Mouse (Mus musculus) heart, embryonic 12.5 days (tissue): ENCODE data around the gene Pex14. TPM values are rescaled to one million over a fixed set of nuclear protein-coding genes. Genes with fewer than 3 reads are reported as not detected.

ENCODE experiments used
- ATAC-seq: fragments of 200-750 bp; cut with Nextera tagmentation; 2 replicates; pipeline ENCODE4 v1.8.0; 2017; ENCODE audit warnings: moderate TSS enrichment, moderate library complexity; ENCODE audit not compliant: insufficient number of reproducible peaks, low FRiP score
- H3K27ac ChIP-seq: fragments of 300-500 bp; sonication (generic); 2 replicates; pipeline ENCODE4 v1.5.1; 2016; ENCODE audit warnings: mild to moderate bottlenecking, moderate library complexity; ENCODE audit not compliant: poor library complexity, severe bottlenecking
- H3K27me3 ChIP-seq: fragments of 300-500 bp; sonication (generic); replicated peaks from 2 replicates; pipeline ENCODE4 v1.6.1; 2016; ENCODE audit warnings: mild to moderate bottlenecking, moderate library complexity
- H3K36me3 ChIP-seq: fragments of 300-500 bp; sonication (generic); 2 replicates; pipeline ENCODE4 v1.6.1; 2016; ENCODE audit warnings: mild to moderate bottlenecking, moderate library complexity
- H3K4me1 ChIP-seq: fragments of 300-500 bp; sonication (generic); replicated peaks from 2 replicates; pipeline ENCODE4 v1.6.1; 2016; ENCODE audit warnings: mild to moderate bottlenecking
- H3K4me2 ChIP-seq: fragments of 300-500 bp; sonication (generic); 2 replicates; pipeline ENCODE4 v1.6.1; 2016; ENCODE audit warnings: mild to moderate bottlenecking, moderate library complexity
- H3K4me3 ChIP-seq: fragments of 300-500 bp; sonication (generic); 2 replicates; pipeline ENCODE4 v1.5.1; 2016; ENCODE audit warnings: mild to moderate bottlenecking
- H3K9ac ChIP-seq: fragments of 300-500 bp; sonication (generic); 2 replicates; pipeline ENCODE4 v1.6.1; 2016; ENCODE audit warnings: mild to moderate bottlenecking, moderate library complexity
- H3K9me3 ChIP-seq: fragments of 300-500 bp; sonication (generic); replicated peaks from 2 replicates; pipeline ENCODE4 v1.6.1; 2016; ENCODE audit warnings: mild to moderate bottlenecking, moderate library complexity
- WGBS: fragments of 180-500 bp; shearing (Covaris S2); methylation state at CpG from one replicate; pipeline ENCODE4 v1.1.7; 2016; 5-methylcytosine and 5-hydroxymethylcytosine counted together
- polyA plus RNA-seq: library from polyadenylated mRNA; unstranded; fragments of >200 nt; fragmentation: Nextera tagmentation; extraction: Ambion mirVana; gene quantifications from 2 replicates; pipeline ENCODE4 v1.2.1, GENCODE M21; 2016

Pex14 gene
- polyA plus RNA-seq, 1 experiment from 2014 or later, result 44.3 TPM

- H3K9me3 ChIP-seq, result no peaks in the 10 kb centered on the region
- H3K27ac ChIP-seq, result no peak overlapping the region
- no peak overlapping the region for H3K4me2 ChIP-seq
- no peak overlapping the region for H3K9ac ChIP-seq
- peaks cover 12% of the 10 kb centered on the region for H3K36me3 ChIP-seq
- peaks cover 68% of the 10 kb centered on the region for H3K4me1 ChIP-seq
- 75% methylated on average over 6 of the region's 6 CpGs for WGBS
- no peaks in the 10 kb centered on the region for H3K27me3 ChIP-seq
- no peak overlapping the region for H3K4me3 ChIP-seq
- no peak for ATAC-seq
These were observed 117.4 kb downstream of the Pex14 start for GRCm38 (mm10) chr4:148982274-148982673.

- H3K27ac ChIP-seq, result no peak overlapping the region
- H3K27me3 ChIP-seq, result no peaks in the 10 kb centered on the region
- WGBS, result 43% methylated on average over 11 of the region's 11 CpGs
- H3K4me2 ChIP-seq, result no peak overlapping the region
- H3K9ac ChIP-seq, result no peak overlapping the region
- peaks cover 12% of the 10 kb centered on the region for H3K36me3 ChIP-seq
- peaks cover 55% of the 10 kb centered on the region for H3K4me1 ChIP-seq
- ATAC-seq, result no peak
- H3K9me3 ChIP-seq, result no peaks in the 10 kb centered on the region
- H3K4me3 ChIP-seq, result no peak overlapping the region
These were observed 119.8 kb downstream of the Pex14 start for GRCm38 (mm10) chr4:148979837-148980236.

- no peak overlapping the region for H3K4me2 ChIP-seq
- H3K27ac ChIP-seq, result no peak overlapping the region
- WGBS, result 86% methylated on average over 11 of the region's 11 CpGs
- no peaks in the 10 kb centered on the region for H3K9me3 ChIP-seq
- H3K4me3 ChIP-seq, result no peak overlapping the region
- peaks cover 12% of the 10 kb centered on the region for H3K36me3 ChIP-seq
- H3K27me3 ChIP-seq, result no peaks in the 10 kb centered on the region
- peaks cover 61% of the 10 kb centered on the region for H3K4me1 ChIP-seq
- ATAC-seq, result no peak
- no peak overlapping the region for H3K9ac ChIP-seq
These were observed 120.8 kb downstream of the Pex14 start for GRCm38 (mm10) chr4:148978926-148979325.

- no peaks in the 10 kb centered on the region for H3K27me3 ChIP-seq
- WGBS, result 67% methylated on average over 9 of the region's 9 CpGs
- no peak for ATAC-seq
- H3K36me3 ChIP-seq, result peaks cover 7% of the 10 kb centered on the region
- peaks cover 63% of the 10 kb centered on the region for H3K4me1 ChIP-seq
- no peak overlapping the region for H3K9ac ChIP-seq
- no peaks in the 10 kb centered on the region for H3K9me3 ChIP-seq
- H3K4me2 ChIP-seq, result no peak overlapping the region
- no peak overlapping the region for H3K27ac ChIP-seq
- H3K4me3 ChIP-seq, result no peak overlapping the region
These were observed 121.3 kb downstream of the Pex14 start for GRCm38 (mm10) chr4:148978221-148978855.

- WGBS, result 46% methylated on average over 7 of the region's 7 CpGs
- no peaks in the 10 kb centered on the region for H3K9me3 ChIP-seq
- no peak overlapping the region for H3K4me3 ChIP-seq
- H3K27ac ChIP-seq, result peak overlapping the region; percentile 66
- no peaks in the 10 kb centered on the region for H3K27me3 ChIP-seq
- ATAC-seq, result no peak
- H3K36me3 ChIP-seq, result no peaks in the 10 kb centered on the region
- H3K4me1 ChIP-seq, result peaks cover 73% of the 10 kb centered on the region
- peak overlapping the region; percentile 35; the same call in 1 of the 2 replicates for H3K9ac ChIP-seq
- no peak overlapping the region for H3K4me2 ChIP-seq
These were observed 124.8 kb downstream of the Pex14 start for GRCm38 (mm10) chr4:148974833-148975232.

GRCm38 (mm10) chr4:148973387-148973786 lies 126.3 kb downstream of the Pex14 start:
- 87% methylated on average over 14 of the region's 14 CpGs for WGBS
- Histone ChIP-seq H3K4me3 (no peak overlapping the region), H3K4me1 (peaks cover 73% of the 10 kb centered on the region), H3K4me2 (no peak overlapping the region), H3K9ac (no peak overlapping the region), H3K36me3 (no peaks in the 10 kb centered on the region), H3K9me3 (no peaks in the 10 kb centered on the region), H3K27me3 (no peaks in the 10 kb centered on the region), H3K27ac (no peak overlapping the region)
- ATAC-seq, result no peak

GRCm38 (mm10) chr4:148972707-148973106 lies 127.0 kb downstream of the Pex14 start:
- 90% methylated on average over 14 of the region's 14 CpGs for WGBS
- H3K9me3 ChIP-seq, result no peaks in the 10 kb centered on the region
- no peak overlapping the region for H3K27ac ChIP-seq
- no peak overlapping the region for H3K4me2 ChIP-seq
- no peaks in the 10 kb centered on the region for H3K36me3 ChIP-seq
- ATAC-seq, result no peak
- H3K4me1 ChIP-seq, result peaks cover 70% of the 10 kb centered on the region
- H3K9ac ChIP-seq, result no peak overlapping the region
- no peak overlapping the region for H3K4me3 ChIP-seq
- no peaks in the 10 kb centered on the region for H3K27me3 ChIP-seq

- H3K4me3 ChIP-seq, result no peak overlapping the region
- H3K4me2 ChIP-seq, result no peak overlapping the region
- peaks cover 4% of the 10 kb centered on the region; the same call in 1 of the 2 replicates for H3K36me3 ChIP-seq
- H3K9me3 ChIP-seq, result no peaks in the 10 kb centered on the region
- peaks cover 67% of the 10 kb centered on the region for H3K4me1 ChIP-seq
- no peak for ATAC-seq
- H3K27me3 ChIP-seq, result no peaks in the 10 kb centered on the region
- H3K27ac ChIP-seq, result no peak overlapping the region
- H3K9ac ChIP-seq, result peak overlapping the region; percentile 31; the same call in 1 of the 2 replicates
- WGBS, result 69% methylated on average over 3 of the region's 3 CpGs
These were observed 127.9 kb downstream of the Pex14 start for GRCm38 (mm10) chr4:148971613-148972242.

- H3K27me3 ChIP-seq, result no peaks in the 10 kb centered on the region
- H3K9me3 ChIP-seq, result no peaks in the 10 kb centered on the region
- no peak for ATAC-seq
- 81% methylated on average over 4 of the region's 4 CpGs for WGBS
- peaks cover 76% of the 10 kb centered on the region for H3K4me1 ChIP-seq
- H3K4me2 ChIP-seq, result no peak overlapping the region
- H3K4me3 ChIP-seq, result no peak overlapping the region
- no peak overlapping the region for H3K27ac ChIP-seq
- H3K36me3 ChIP-seq, result peaks cover 8% of the 10 kb centered on the region
- H3K9ac ChIP-seq, result no peak overlapping the region
These were observed 128.9 kb downstream of the Pex14 start for GRCm38 (mm10) chr4:148970742-148971141.

- Histone ChIP-seq H3K36me3 (peaks cover 17% of the 10 kb centered on the region), H3K27ac (peak overlapping the region; percentile 49), H3K9ac (no peak overlapping the region), H3K4me1 (peaks cover 69% of the 10 kb centered on the region), H3K4me3 (no peak overlapping the region), H3K9me3 (no peaks in the 10 kb centered on the region), H3K4me2 (no peak overlapping the region), H3K27me3 (no peaks in the 10 kb centered on the region)
- ATAC-seq, result no peak
- 61% methylated on average over 5 of the region's 5 CpGs for WGBS
These were observed 130.1 kb downstream of the Pex14 start for GRCm38 (mm10) chr4:148969610-148970009.

- no peak overlapping the region for H3K4me3 ChIP-seq
- H3K27me3 ChIP-seq, result no peaks in the 10 kb centered on the region
- peak overlapping the region; percentile 36; the same call in 1 of the 2 replicates for H3K27ac ChIP-seq
- H3K4me2 ChIP-seq, result no peak overlapping the region
- peaks cover 25% of the 10 kb centered on the region for H3K36me3 ChIP-seq
- peaks cover 61% of the 10 kb centered on the region for H3K4me1 ChIP-seq
- no peak for ATAC-seq
- 73% methylated on average over 5 of the region's 5 CpGs for WGBS
- H3K9ac ChIP-seq, result no peak overlapping the region; the same call in 1 of the 2 replicates
- no peaks in the 10 kb centered on the region for H3K9me3 ChIP-seq
These were observed 130.8 kb downstream of the Pex14 start for GRCm38 (mm10) chr4:148968859-148969258.
